Mouse (Mus musculus): ENCODE measurements at regions not wholly inside any gene's neighbourhood (a gene's known extent, or its start where the extent isn't known, plus 50 kb on each side); places are given as distances from the start of the nearest gene placed in this dataset.
A peak's percentile ranks its signal among the peaks of the same experiment; 100 is the strongest.

- DNase-seq, result no peak
- Histone ChIP-seq H3K27me3 (ENCODE audit: control insufficient read depth, insufficient read depth, low read length) (no peaks in the 10 kb centered on the region), H3K27ac (ENCODE audit: insufficient read depth, low read length) (no peak overlapping the region), H3K4me3 (replicated peaks; ENCODE audit: insufficient read depth, low read depth, low read length) (no peak overlapping the region), H3K4me1 (ENCODE audit: control insufficient read depth, insufficient read depth, low read length) (no peaks in the 10 kb centered on the region)
- TF ChIP-seq CTCF (IDR thresholded peaks at IDR 0.05; ENCODE audit: borderline replicate concordance, insufficient read depth, low read depth, low read length), result no peak
- TF ChIP-seq POLR2A (IDR thresholded peaks at IDR 0.05; ENCODE audit: borderline replicate concordance, insufficient read depth, low read length), result no peak
- WGBS, result 14% methylated on average over 3 of the region's 3 CpGs
These were observed 846.6 kb downstream of the Basp1 start for GRCm38 (mm10) chr15:24566981-24567380.

GRCm38 (mm10) chr15:24556806-24557205 is 856.8 kb downstream of the Basp1 start:
- no peak overlapping the region for H3K27ac ChIP-seq (ENCODE audit: insufficient read depth, low read length)
- no peak overlapping the region for H3K4me3 ChIP-seq (replicated peaks; ENCODE audit: insufficient read depth, low read depth, low read length)
- no peak for DNase-seq
- 83% methylated on average over 4 of the region's 4 CpGs for WGBS
- TF ChIP-seq POLR2A (IDR thresholded peaks at IDR 0.05; ENCODE audit: borderline replicate concordance, insufficient read depth, low read length) (no peak), CTCF (IDR thresholded peaks at IDR 0.05; ENCODE audit: borderline replicate concordance, insufficient read depth, low read depth, low read length) (no peak)
- no peaks in the 10 kb centered on the region for H3K27me3 ChIP-seq (ENCODE audit: control insufficient read depth, insufficient read depth, low read length)
- H3K4me1 ChIP-seq (ENCODE audit: control insufficient read depth, insufficient read depth, low read length), result no peaks in the 10 kb centered on the region

- no peaks in the 10 kb centered on the region for H3K27me3 ChIP-seq (ENCODE audit: control insufficient read depth, insufficient read depth, low read length)
- no peak overlapping the region for H3K27ac ChIP-seq (ENCODE audit: insufficient read depth, low read length)
- H3K4me1 ChIP-seq (ENCODE audit: control insufficient read depth, insufficient read depth, low read length), result no peaks in the 10 kb centered on the region
- no peak for DNase-seq
- TF ChIP-seq POLR2A (IDR thresholded peaks at IDR 0.05; ENCODE audit: borderline replicate concordance, insufficient read depth, low read length) (no peak), CTCF (IDR thresholded peaks at IDR 0.05; ENCODE audit: borderline replicate concordance, insufficient read depth, low read depth, low read length) (no peak)
- H3K4me3 ChIP-seq (replicated peaks; ENCODE audit: insufficient read depth, low read depth, low read length), result no peak overlapping the region
- WGBS, result 72% methylated on average over 3 of the region's 3 CpGs
These were observed 863.5 kb downstream of the Basp1 start for GRCm38 (mm10) chr15:24550108-24550507.

GRCm38 (mm10) chr15:24530065-24530464 is 883.5 kb downstream of the Basp1 start:
- no peak overlapping the region for H3K4me3 ChIP-seq (replicated peaks; ENCODE audit: insufficient read depth, low read depth, low read length)
- 74% methylated on average over 3 of the region's 3 CpGs for WGBS
- DNase-seq, result no peak
- H3K27me3 ChIP-seq (ENCODE audit: control insufficient read depth, insufficient read depth, low read length), result no peaks in the 10 kb centered on the region
- TF ChIP-seq POLR2A (IDR thresholded peaks at IDR 0.05; ENCODE audit: borderline replicate concordance, insufficient read depth, low read length) (no peak), CTCF (IDR thresholded peaks at IDR 0.05; ENCODE audit: borderline replicate concordance, insufficient read depth, low read depth, low read length) (no peak)
- H3K4me1 ChIP-seq (ENCODE audit: control insufficient read depth, insufficient read depth, low read length), result no peaks in the 10 kb centered on the region
- no peak overlapping the region for H3K27ac ChIP-seq (ENCODE audit: insufficient read depth, low read length)

GRCm38 (mm10) chr15:24527379-24527778 is 886.2 kb downstream of the Basp1 start:
- peak in 1 of 2 experiments; percentile 3 for DNase-seq
- no peaks in the 10 kb centered on the region for H3K4me1 ChIP-seq (ENCODE audit: control insufficient read depth, insufficient read depth, low read length)
- WGBS, result 76% methylated on average over 5 of the region's 5 CpGs
- H3K27ac ChIP-seq (ENCODE audit: insufficient read depth, low read length), result no peak overlapping the region
- no peak overlapping the region for H3K4me3 ChIP-seq (replicated peaks; ENCODE audit: insufficient read depth, low read depth, low read length)
- no peaks in the 10 kb centered on the region for H3K27me3 ChIP-seq (ENCODE audit: control insufficient read depth, insufficient read depth, low read length)
- no peak for TF ChIP-seq CTCF (IDR thresholded peaks at IDR 0.05; ENCODE audit: borderline replicate concordance, insufficient read depth, low read depth, low read length)
- no peak for TF ChIP-seq POLR2A (IDR thresholded peaks at IDR 0.05; ENCODE audit: borderline replicate concordance, insufficient read depth, low read length)

- Histone ChIP-seq H3K27ac (ENCODE audit: insufficient read depth, low read length) (no peak overlapping the region), H3K4me1 (ENCODE audit: control insufficient read depth, insufficient read depth, low read length) (no peaks in the 10 kb centered on the region), H3K27me3 (ENCODE audit: control insufficient read depth, insufficient read depth, low read length) (no peaks in the 10 kb centered on the region), H3K4me3 (replicated peaks; ENCODE audit: insufficient read depth, low read depth, low read length) (no peak overlapping the region)
- DNase-seq, result no peak
- no peak for TF ChIP-seq POLR2A (IDR thresholded peaks at IDR 0.05; ENCODE audit: borderline replicate concordance, insufficient read depth, low read length)
- no peak for TF ChIP-seq CTCF (IDR thresholded peaks at IDR 0.05; ENCODE audit: borderline replicate concordance, insufficient read depth, low read depth, low read length)
- WGBS, result 85% methylated on average over 9 of the region's 9 CpGs
These were observed 899.6 kb downstream of the Basp1 start for GRCm38 (mm10) chr15:24513926-24514325.

DNA sequence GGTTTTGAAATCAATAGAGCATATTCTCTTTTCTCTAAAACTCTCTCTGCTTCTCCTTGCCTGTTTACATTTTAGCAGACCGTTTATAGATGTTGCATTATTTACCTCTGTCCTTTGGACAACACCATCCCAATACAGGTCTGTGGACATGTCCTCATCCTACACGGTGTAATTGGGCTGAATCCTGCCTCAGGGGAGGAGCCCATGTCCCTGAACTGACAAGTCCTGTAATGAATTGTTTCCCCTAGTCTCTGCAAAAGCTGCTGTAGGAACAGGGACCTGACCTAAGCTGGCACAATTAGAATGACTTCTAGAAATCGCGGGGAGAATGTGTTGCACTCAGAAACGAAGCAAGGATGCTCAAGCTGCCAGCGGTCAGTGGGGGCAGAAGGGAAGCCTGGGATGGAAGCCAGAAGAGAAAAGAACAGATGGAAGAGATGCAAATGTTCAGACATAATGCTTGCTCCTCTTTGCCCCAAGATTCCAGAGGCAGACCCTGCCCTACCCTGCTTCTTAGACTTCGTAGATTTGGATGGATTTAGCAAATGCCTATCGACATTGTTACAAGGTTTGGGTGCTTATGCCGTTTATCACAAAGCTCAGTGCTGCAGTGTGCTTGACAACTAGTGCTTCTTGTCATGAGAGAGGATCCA is 911.5 kb downstream of the Basp1 start:
- TF ChIP-seq POLR2A (IDR thresholded peaks at IDR 0.05; ENCODE audit: borderline replicate concordance, insufficient read depth, low read length) (no peak), CTCF (IDR thresholded peaks at IDR 0.05; ENCODE audit: borderline replicate concordance, insufficient read depth, low read depth, low read length) (no peak)
- WGBS, result 12% methylated on average over 9 of the region's 9 CpGs
- peak; percentile 48 to 64 for DNase-seq
- H3K4me1 ChIP-seq (ENCODE audit: control insufficient read depth, insufficient read depth, low read length), result no peaks in the 10 kb centered on the region; the same call in 1 of the 2 replicates
- H3K4me3 ChIP-seq (replicated peaks; ENCODE audit: insufficient read depth, low read depth, low read length), result peak overlapping the region; percentile 32
- no peak overlapping the region for H3K27ac ChIP-seq (ENCODE audit: insufficient read depth, low read length)
- no peaks in the 10 kb centered on the region for H3K27me3 ChIP-seq (ENCODE audit: control insufficient read depth, insufficient read depth, low read length)

DNA sequence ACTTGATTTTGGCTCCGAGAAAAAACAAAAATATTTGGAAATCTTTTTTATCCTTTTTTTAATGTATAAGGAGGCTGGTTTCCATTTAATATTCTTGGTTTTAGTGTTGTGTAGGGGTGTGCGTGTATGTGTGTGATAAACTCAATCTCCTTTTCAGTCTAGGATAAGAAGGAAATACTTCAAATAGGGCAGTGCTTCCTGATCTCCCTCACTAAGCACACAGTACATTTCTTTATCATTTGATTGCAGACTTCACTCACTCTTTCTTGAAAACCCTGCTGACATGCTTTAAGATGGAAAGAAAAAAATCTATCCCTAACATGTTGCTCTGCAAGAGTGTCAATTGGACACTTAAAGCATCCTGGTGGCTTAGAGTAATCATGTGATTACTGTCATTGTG is 927.3 kb downstream of the Basp1 start:
- TF ChIP-seq CTCF (IDR thresholded peaks at IDR 0.05; ENCODE audit: borderline replicate concordance, insufficient read depth, low read depth, low read length) (no peak), POLR2A (IDR thresholded peaks at IDR 0.05; ENCODE audit: borderline replicate concordance, insufficient read depth, low read length) (no peak)
- Histone ChIP-seq H3K4me1 (ENCODE audit: control insufficient read depth, insufficient read depth, low read length) (no peaks in the 10 kb centered on the region), H3K4me3 (replicated peaks; ENCODE audit: insufficient read depth, low read depth, low read length) (no peak overlapping the region), H3K27me3 (ENCODE audit: control insufficient read depth, insufficient read depth, low read length) (no peaks in the 10 kb centered on the region), H3K27ac (ENCODE audit: insufficient read depth, low read length) (no peak overlapping the region)
- 93% methylated on average over 2 of the region's 2 CpGs for WGBS
- DNase-seq, result no peak
